Mouse (Mus musculus): ENCODE results near the gene Golt1a. TPM values are rescaled to one million over a fixed set of nuclear protein-coding genes. Genes with fewer than 3 reads are reported as not detected.
"Not testable (repeated sequence)": the region's sequence is repeated elsewhere in the genome, so short reads cannot be mapped to it uniquely, and the experiment has no call there.

Gene Golt1a
- total RNA-seq, 2 experiments from 2014 or later: 1.4 TPM; not detected in 1

GRCm38 (mm10) chr1:133332656-133333430 is 23.2 kb downstream of the Golt1a start:
- DNase-seq (ENCODE audit: low spot score in 2 of 2): peak in 1 of 2 experiments; percentile 33
- intact Hi-C loops (cut with DNase I): no loop called here

GRCm38 (mm10) chr1:133333937-133334336 is 24.3 kb downstream of the Golt1a start:
- peak in 1 of 2 experiments; percentile 62 for DNase-seq (ENCODE audit: low spot score in 2 of 2)
- intact Hi-C loops (cut with DNase I): no loop called here

GRCm38 (mm10) chr1:133340403-133340802 is 30.8 kb downstream of the Golt1a start:
- DNase-seq (ENCODE audit: low spot score in 2 of 2); intact Hi-C loops (cut with DNase I): not testable (repeated sequence)

- no peak for DNase-seq (ENCODE audit: low spot score in 2 of 2)
- intact Hi-C loops (cut with DNase I): no loop called here
Measured at GRCm38 (mm10) chr1:133344357-133344756, 34.8 kb downstream of the Golt1a start.

- intact Hi-C loops (cut with DNase I): no loop called here
- DNase-seq (ENCODE audit: low spot score in 2 of 2): peak in 1 of 2 experiments; percentile 51
Measured at GRCm38 (mm10) chr1:133346531-133346930, 36.9 kb downstream of the Golt1a start.

- no peak for DNase-seq (ENCODE audit: low spot score in 2 of 2)
- intact Hi-C loops (cut with DNase I): no loop called here
Measured at GRCm38 (mm10) chr1:133347226-133347625, 37.6 kb downstream of the Golt1a start.

- intact Hi-C loops (cut with DNase I): no loop called here
- no peak for DNase-seq (ENCODE audit: low spot score in 2 of 2)
Measured at GRCm38 (mm10) chr1:133347693-133348520, 38.3 kb downstream of the Golt1a start.

GRCm38 (mm10) chr1:133350210-133350609 is 40.6 kb downstream of the Golt1a start, which contains the start of gene Ren1:
Gene Ren1 (plus strand): TSS chr1:133350510.
- DNase-seq (ENCODE audit: low spot score in 2 of 2): no peak
- intact Hi-C loops (cut with DNase I): no loop called here

- peak in 1 of 2 experiments; percentile 49 for DNase-seq (ENCODE audit: low spot score in 2 of 2)
- intact Hi-C loops (cut with DNase I): loop anchor here (2.0 kb wide), 1 partner anchor 171 kb away; no protein-coding TSS in a partner anchor
Measured at GRCm38 (mm10) chr1:133351762-133352161, 42.2 kb downstream of the Golt1a start.

GRCm38 (mm10) chr1:133353371-133353809 is 43.8 kb downstream of the Golt1a start:
- intact Hi-C loops (cut with DNase I): loop anchor here (1.0 to 2.0 kb wide), 2 partner anchors 39 to 173 kb away; no protein-coding TSS in a partner anchor
- peak; percentile 87 for DNase-seq (ENCODE audit: low spot score in 2 of 2)

- DNase-seq (ENCODE audit: low spot score in 2 of 2): no peak
- intact Hi-C loops (cut with DNase I): no loop called here
Measured at GRCm38 (mm10) chr1:133355469-133355868, 45.9 kb downstream of the Golt1a start.

- no peak for DNase-seq (ENCODE audit: low spot score in 2 of 2)
- intact Hi-C loops (cut with DNase I): no loop called here
Measured at GRCm38 (mm10) chr1:133355912-133356311, 46.3 kb downstream of the Golt1a start.

- intact Hi-C loops (cut with DNase I): no loop called here
- no peak for DNase-seq (ENCODE audit: low spot score in 2 of 2)
Measured at GRCm38 (mm10) chr1:133356330-133356729, 46.7 kb downstream of the Golt1a start.

GRCm38 (mm10) chr1:133361006-133361405 is 51.4 kb downstream of the Golt1a start:
- intact Hi-C loops (cut with DNase I): no loop called here
- no peak for DNase-seq (ENCODE audit: low spot score in 2 of 2)

- intact Hi-C loops (cut with DNase I): no loop called here
- no peak for DNase-seq (ENCODE audit: low spot score in 2 of 2)
Measured at GRCm38 (mm10) chr1:133362103-133362502, 52.5 kb downstream of the Golt1a start.

GRCm38 (mm10) chr1:133363276-133364021 is 53.8 kb downstream of the Golt1a start, which contains the start of gene Etnk2:
Gene Etnk2 (plus strand): TSS chr1:133363572.
- intact Hi-C loops (cut with DNase I): no loop called here
- peak; percentile 63 to 67 for DNase-seq (ENCODE audit: low spot score in 2 of 2)

- DNase-seq (ENCODE audit: low spot score in 2 of 2): no peak
- intact Hi-C loops (cut with DNase I): no loop called here
Measured at GRCm38 (mm10) chr1:133364022-133364630, 54.5 kb downstream of the Golt1a start.

GRCm38 (mm10) chr1:133364890-133365289 is 55.3 kb downstream of the Golt1a start:
- intact Hi-C loops (cut with DNase I): no loop called here
- no peak for DNase-seq (ENCODE audit: low spot score in 2 of 2)

Data from left cerebral cortex, postnatal 14 days (tissue).